Mouse (Mus musculus) NIH3T3 (cell line): ENCODE data around the gene Mfsd14a.
"Not testable (repeated sequence)": the region's sequence is repeated elsewhere in the genome, so short reads cannot be mapped to it uniquely, and the experiment has no call there.

Experiments used
- DNase-seq: peaks from one replicate; pipeline ENCODE4 v3.0.0-alpha.2; 2012; ENCODE audit warnings: low read depth

The Mfsd14a gene

GRCm38 (mm10) chr3:116662463-116662863, at the start of gene Mfsd14a:
TSS of gene Mfsd14a (minus strand) at chr3:116662677.
- peak; percentile 98 for DNase-seq

GRCm38 (mm10) chr3:116711624-116712435, 49.4 kb upstream of the Mfsd14a start:
- DNase-seq = peak; percentile 87

GRCm38 (mm10) chr3:116710941-116711340, 48.5 kb upstream of the Mfsd14a start:
- no peak for DNase-seq

GRCm38 (mm10) chr3:116705637-116706204, 43.2 kb upstream of the Mfsd14a start:
- no peak for DNase-seq

GRCm38 (mm10) chr3:116703835-116704234, 41.4 kb upstream of the Mfsd14a start:
- DNase-seq = no peak

GRCm38 (mm10) chr3:116702647-116703272, 40.3 kb upstream of the Mfsd14a start:
- no peak for DNase-seq

- DNase-seq = no peak
These were observed 39.1 kb upstream of the Mfsd14a start for GRCm38 (mm10) chr3:116701601-116702000.

GRCm38 (mm10) chr3:116698786-116699185, 36.3 kb upstream of the Mfsd14a start:
- DNase-seq = no peak

- DNase-seq = no peak
These were observed 33.1 kb upstream of the Mfsd14a start for GRCm38 (mm10) chr3:116695666-116695985.

GRCm38 (mm10) chr3:116694955-116695665, 32.6 kb upstream of the Mfsd14a start:
- DNase-seq = no peak

GRCm38 (mm10) chr3:116694312-116694711, 31.8 kb upstream of the Mfsd14a start:
- no peak for DNase-seq

GRCm38 (mm10) chr3:116681160-116681559, 18.7 kb upstream of the Mfsd14a start, which contains the start of gene Gm43191:
TSS of gene Gm43191 (minus strand) at chr3:116681260.
- DNase-seq = no peak

GRCm38 (mm10) chr3:116664281-116664680, 1.8 kb upstream of the Mfsd14a start:
- DNase-seq = not testable (repeated sequence)

GRCm38 (mm10) chr3:116661870-116662414, 535 bp downstream of the Mfsd14a start:
- DNase-seq = no peak

GRCm38 (mm10) chr3:116661288-116661869, 1.1 kb downstream of the Mfsd14a start:
- DNase-seq = no peak

GRCm38 (mm10) chr3:116659856-116660430, 2.5 kb downstream of the Mfsd14a start:
- DNase-seq = no peak

GRCm38 (mm10) chr3:116658928-116659565, 3.4 kb downstream of the Mfsd14a start:
- no peak for DNase-seq

GRCm38 (mm10) chr3:116656184-116656965, 6.1 kb downstream of the Mfsd14a start:
- no peak for DNase-seq

- not testable (repeated sequence) for DNase-seq
These were observed 8.4 kb downstream of the Mfsd14a start for GRCm38 (mm10) chr3:116654051-116654450.
